Mouse (Mus musculus) hematopoietic stem cell, adult 5-6 weeks (primary cell): Measurements from ENCODE around the gene Alox12e. TPM values are rescaled to one million over a fixed set of nuclear protein-coding genes. Genes with fewer than 3 reads are reported as not detected.

ENCODE experiments used
- ATAC-seq, 2 experiments: fragments of 125-278 bp in 1 of 2; replicated peaks in 1 of 2; 2 replicates each; pipeline ENCODE4 v1.8.0; 2016 to 2017; ENCODE audit warnings: inconsistent platforms in 2 of 2, mild to moderate bottlenecking in 2 of 2, moderate number of reproducible peaks in 2 of 2, low read depth in 1 of 2, moderate TSS enrichment in 1 of 2; ENCODE audit not compliant: low FRiP score in 2 of 2, poor library complexity in 2 of 2, severe bottlenecking in 2 of 2, insufficient read depth in 1 of 2, low TSS enrichment in 1 of 2
- total RNA-seq: library from RNA; stranded (forward); fragments of 172-1452, 232-1000 nt; gene quantifications from 2 replicates; pipeline ENCODE4 v1.2.3, GENCODE M21; 2017

The Alox12e gene
- total RNA-seq, 1 experiment from 2014 or later, result not detected

- 0 out of 4 replicates have a peak, but pooled peaks of 1 of the 2 experiments have one; percentile 22 for ATAC-seq
Observed at GRCm38 (mm10) chr11:70297405-70297804, 25.0 kb downstream of the Alox12e start.

GRCm38 (mm10) chr11:70293881-70294280 lies 28.5 kb downstream of the Alox12e start:
- no peak for ATAC-seq

GRCm38 (mm10) chr11:70291235-70291634 lies 31.2 kb downstream of the Alox12e start:
- no peak for ATAC-seq

GRCm38 (mm10) chr11:70289236-70289635 lies 33.2 kb downstream of the Alox12e start:
- peak; percentile 50 to 56; a peak in 3 of 4 replicates for ATAC-seq

- no peak for ATAC-seq
Observed at GRCm38 (mm10) chr11:70288102-70288501, 34.3 kb downstream of the Alox12e start.

GRCm38 (mm10) chr11:70285686-70286085 lies 36.7 kb downstream of the Alox12e start:
- ATAC-seq, result no peak

- ATAC-seq, result no peak
Observed at GRCm38 (mm10) chr11:70284757-70285156, 37.7 kb downstream of the Alox12e start.

- no peak for ATAC-seq
Observed at GRCm38 (mm10) chr11:70283666-70284065, 38.8 kb downstream of the Alox12e start.

- peak; percentile 69 to 78; a peak in 3 of 4 replicates for ATAC-seq
Observed at GRCm38 (mm10) chr11:70280441-70280840, 42.0 kb downstream of the Alox12e start.

- no peak for ATAC-seq
Observed at GRCm38 (mm10) chr11:70278961-70279360, 43.5 kb downstream of the Alox12e start.

- no peak for ATAC-seq
Observed at GRCm38 (mm10) chr11:70271641-70272040, 50.8 kb downstream of the Alox12e start.

- ATAC-seq, result no peak
Observed at GRCm38 (mm10) chr11:70266405-70266804, 56.0 kb downstream of the Alox12e start.

GRCm38 (mm10) chr11:70265819-70266218 lies 56.6 kb downstream of the Alox12e start:
- no peak for ATAC-seq

Other genes starting within 250 kb of the Alox12e start
- gene Asgr2, start 230.0 kb downstream of the Alox12e start, total RNA-seq, result 0.45 TPM in 1 of 2 replicates, not detected in the other
- gene Mgl2, start 192.3 kb downstream of the Alox12e start, total RNA-seq, result 1.2 and 5.9 TPM in 2 replicates
- 9.9 and 14.6 TPM in 2 replicates for gene Clec10a, start 166.4 kb downstream of the Alox12e start, total RNA-seq
- gene Slc16a11, start 109.9 kb downstream of the Alox12e start, total RNA-seq, result 5.9 and 10.0 TPM in 2 replicates
- gene Slc16a13, start 101.6 kb downstream of the Alox12e start, total RNA-seq, result 13.4 and 15.6 TPM in 2 replicates
- 0.69 and 1.4 TPM in 2 replicates for gene Bcl6b, start 92.8 kb downstream of the Alox12e start, total RNA-seq
- 19.7 and 35.1 TPM in 2 replicates for gene 0610010K14Rik, start 84.7 kb downstream of the Alox12e start, total RNA-seq
- 3.7 TPM in 1 of 2 replicates, not detected in the other for gene Gm21988, start 82.8 kb downstream of the Alox12e start, total RNA-seq
- 19.7 and 22.5 TPM in 2 replicates for gene Rnasek, start 82.8 kb downstream of the Alox12e start, total RNA-seq
- 0.25 and 0.30 TPM in 2 replicates for gene Alox12, start 67.3 kb downstream of the Alox12e start, total RNA-seq
- 1.6 and 4.4 TPM in 2 replicates for gene Alox15, start 29.4 kb upstream of the Alox12e start, total RNA-seq
- 8.8 and 9.8 TPM in 2 replicates for gene Pelp1, start 87.4 kb upstream of the Alox12e start, total RNA-seq
- gene Arrb2, start 110.0 kb upstream of the Alox12e start, total RNA-seq, result 43.3 and 68.7 TPM in 2 replicates
- gene Med11, start 129.3 kb upstream of the Alox12e start, total RNA-seq, result 38.1 and 40.7 TPM in 2 replicates
- gene Zmynd15, start 136.8 kb upstream of the Alox12e start, total RNA-seq, result 0.35 TPM in 1 of 2 replicates, not detected in the other
- gene Cxcl16, start 137.4 kb upstream of the Alox12e start, total RNA-seq, result 1.8 TPM in 1 of 2 replicates, not detected in the other
- gene Tm4sf5, start 182.6 kb upstream of the Alox12e start, total RNA-seq, result not detected in 2 replicates
- not detected in 2 replicates for gene Vmo1, start 192.0 kb upstream of the Alox12e start, total RNA-seq
- not detected in 2 replicates for gene Gltpd2, start 196.6 kb upstream of the Alox12e start, total RNA-seq
- gene Psmb6, start 202.7 kb upstream of the Alox12e start, total RNA-seq, result 209 and 236 TPM in 2 replicates
- not detected in 2 replicates for gene Gm40193, start 210.3 kb upstream of the Alox12e start, total RNA-seq
- gene Pld2, start 217.4 kb upstream of the Alox12e start, total RNA-seq, result 5.5 and 14.4 TPM in 2 replicates
- 26.4 and 30.8 TPM in 2 replicates for gene Mink1, start 240.3 kb upstream of the Alox12e start, total RNA-seq